Mouse (Mus musculus) spleen, adult 2 months (tissue): ENCODE data around the gene Smyd3.

ENCODE experiments used
- CTCF ChIP-seq: fragments of 200-500 bp; IDR thresholded peaks from 2 replicates; pipeline ENCODE4 v1.5.1; 2011; ENCODE audit warnings: mild to moderate bottlenecking, inconsistent platforms; ENCODE audit not compliant: insufficient read depth, insufficient read length, insufficient replicate concordance; ENCODE audit errors: extremely low read depth
- POLR2A ChIP-seq: fragments of 200-500 bp; IDR thresholded peaks from 2 replicates; pipeline ENCODE4 v1.6.1; 2011; ENCODE audit warnings: low read depth, low read length, inconsistent platforms

DNA sequence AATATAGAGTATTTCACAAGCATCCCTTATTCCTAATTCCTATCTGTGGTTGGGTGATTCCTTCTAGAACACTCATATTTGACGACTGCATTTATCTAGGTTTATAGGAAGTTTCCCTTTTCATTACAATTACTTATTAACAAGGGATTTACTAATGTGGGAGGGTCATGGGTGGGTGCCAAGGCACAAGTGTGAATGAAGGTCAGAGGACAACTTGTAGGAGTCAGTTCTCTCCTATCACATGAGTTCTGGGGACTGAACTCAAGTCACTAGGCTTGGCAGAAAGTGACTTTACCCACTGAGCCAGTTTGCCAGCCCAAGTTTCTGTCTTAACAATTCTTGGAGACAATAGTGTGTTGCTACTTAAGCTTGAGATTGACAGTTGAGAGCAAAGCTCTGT, 529.7 kb downstream of the Smyd3 start:
- TF ChIP-seq POLR2A, result no peak
- TF ChIP-seq CTCF, result no peak
